Mouse (Mus musculus) liver, embryonic 11.5 days (tissue): ENCODE measurements around the gene Cdh26. TPM values are rescaled to one million over a fixed set of nuclear protein-coding genes. Genes with fewer than 3 reads are reported as not detected.
A peak's percentile ranks its signal among the peaks of the same experiment; 100 is the strongest.

ENCODE experiments used
- ATAC-seq: fragments of 200-750 bp; cut with Nextera tagmentation; replicated peaks from 2 replicates; pipeline ENCODE4 v1.8.0; 2017; ENCODE audit warnings: moderate number of reproducible peaks, mild to moderate bottlenecking, moderate TSS enrichment, moderate library complexity; ENCODE audit not compliant: low FRiP score
- DNase-seq: peaks from one replicate; pipeline ENCODE4 v3.0.0-alpha.2; 2017; ENCODE audit warnings: low spot score
- H3K27ac ChIP-seq: fragments of 300-500 bp; sonication (generic); 2 replicates; pipeline ENCODE4 v1.5.1; 2014; ENCODE audit warnings: mild to moderate bottlenecking, low read depth, low read length, control low read depth
- H3K27me3 ChIP-seq: fragments of 300-500 bp; sonication (generic); replicated peaks from 2 replicates; pipeline ENCODE4 v1.6.1; 2014; ENCODE audit warnings: low read length, mixed read lengths; ENCODE audit not compliant: control insufficient read depth, insufficient read depth
- H3K36me3 ChIP-seq: fragments of 300-500 bp; sonication (generic); 2 replicates; pipeline ENCODE4 v1.6.1; 2014; ENCODE audit warnings: mild to moderate bottlenecking, low read length, moderate library complexity, mixed read lengths; ENCODE audit not compliant: control insufficient read depth, insufficient read depth
- H3K4me1 ChIP-seq: fragments of 300-500 bp; sonication (generic); replicated peaks from 2 replicates; pipeline ENCODE4 v1.6.1; 2014; ENCODE audit warnings: low read length, mixed read lengths; ENCODE audit not compliant: control insufficient read depth, insufficient read depth
- H3K4me2 ChIP-seq: fragments of 300-500 bp; sonication (generic); 2 replicates; pipeline ENCODE4 v1.6.1; 2014; ENCODE audit warnings: mild to moderate bottlenecking, control low read depth, moderate library complexity
- H3K4me3 ChIP-seq: fragments of 300-500 bp; sonication (generic); 2 replicates; pipeline ENCODE4 v1.5.1; 2014; ENCODE audit warnings: low read depth, low read length, control low read depth
- H3K9ac ChIP-seq: fragments of 300-500 bp; sonication (generic); 2 replicates; pipeline ENCODE4 v1.6.1; 2014; ENCODE audit warnings: low read depth, low read length, control low read depth
- H3K9me3 ChIP-seq: fragments of 300-500 bp; sonication (generic); 2 replicates; pipeline ENCODE4 v1.6.1; 2016; ENCODE audit warnings: low read length, inconsistent platforms, mixed read lengths; ENCODE audit not compliant: control insufficient read depth
- WGBS: fragments of 180-500 bp; shearing (Covaris S2); extraction: QIAGEN DNeasy Blood & Tissue Kit; methylation state at CpG from one replicate; pipeline ENCODE4 v1.1.7; 2014; 5-methylcytosine and 5-hydroxymethylcytosine counted together
- polyA plus RNA-seq: library from polyadenylated mRNA; unstranded; fragments of >200 nt; fragmentation: Nextera tagmentation; extraction: Ambion mirVana; gene quantifications from 2 replicates; pipeline ENCODE4 v1.2.1, GENCODE M21; 2014

Gene Cdh26
- polyA plus RNA-seq, 1 experiment from 2014 or later: not detected

- Histone ChIP-seq H3K9ac (no peak overlapping the region), H3K4me1 (peaks cover 7% of the 10 kb centered on the region), H3K9me3 (no peaks in the 10 kb centered on the region), H3K4me3 (peak overlapping the region; percentile 68; the same call in 1 of the 2 replicates), H3K27ac (no peak overlapping the region), H3K27me3 (peaks cover 20% of the 10 kb centered on the region), H3K36me3 (peaks cover 4% of the 10 kb centered on the region; the same call in 1 of the 2 replicates), H3K4me2 (peak overlapping the region; percentile 93)
- WGBS: 44% methylated on average over 3 of the region's 3 CpGs
- ATAC-seq (no peak), DNase-seq (no peak)
Measured at GRCm38 (mm10) chr2:178415150-178415448, 15.2 kb upstream of the Cdh26 start.

GRCm38 (mm10) chr2:178416427-178416826 is 13.9 kb upstream of the Cdh26 start:
- Histone ChIP-seq H3K36me3 (peaks cover 4% of the 10 kb centered on the region; the same call in 1 of the 2 replicates), H3K4me1 (peaks cover 7% of the 10 kb centered on the region), H3K4me2 (peak overlapping the region; percentile 46), H3K27me3 (peaks cover 20% of the 10 kb centered on the region), H3K9me3 (no peaks in the 10 kb centered on the region), H3K9ac (no peak overlapping the region), H3K27ac (no peak overlapping the region; the same call in 1 of the 2 replicates), H3K4me3 (no peak overlapping the region)
- no peak for DNase-seq
- WGBS: 35% methylated on average over 13 of the region's 13 CpGs
- peak; percentile 53 for ATAC-seq

DNA sequence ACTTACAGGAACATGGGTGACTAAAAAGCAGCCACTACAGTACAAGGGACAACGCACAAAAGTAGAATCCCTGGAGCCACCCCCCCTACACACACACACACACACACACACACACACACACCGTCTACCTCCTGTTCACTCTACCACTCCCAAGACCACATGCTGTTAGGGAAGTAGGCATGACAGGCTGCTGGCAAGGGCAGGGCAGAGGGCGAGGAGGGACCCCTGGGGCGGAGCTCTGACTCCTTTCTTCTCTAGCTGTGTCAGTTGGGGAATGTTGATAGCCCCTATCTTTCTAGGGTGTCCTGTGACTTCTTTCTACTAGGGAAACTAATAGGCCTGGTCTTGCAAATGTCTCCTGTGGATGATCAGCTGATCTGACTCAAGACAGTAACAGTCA is 13.4 kb upstream of the Cdh26 start:
- peaks cover 7% of the 10 kb centered on the region for H3K4me1 ChIP-seq
- H3K9ac ChIP-seq: no peak overlapping the region
- no peaks in the 10 kb centered on the region for H3K9me3 ChIP-seq
- H3K4me3 ChIP-seq: no peak overlapping the region
- H3K36me3 ChIP-seq: peaks cover 4% of the 10 kb centered on the region; the same call in 1 of the 2 replicates
- WGBS: 56% methylated on average over 4 of the region's 4 CpGs
- H3K27me3 ChIP-seq: peaks cover 20% of the 10 kb centered on the region
- ATAC-seq (peak; percentile 44), DNase-seq (no peak)
- H3K27ac ChIP-seq: no peak overlapping the region
- H3K4me2 ChIP-seq: peak overlapping the region; percentile 46; the same call in 1 of the 2 replicates

DNA sequence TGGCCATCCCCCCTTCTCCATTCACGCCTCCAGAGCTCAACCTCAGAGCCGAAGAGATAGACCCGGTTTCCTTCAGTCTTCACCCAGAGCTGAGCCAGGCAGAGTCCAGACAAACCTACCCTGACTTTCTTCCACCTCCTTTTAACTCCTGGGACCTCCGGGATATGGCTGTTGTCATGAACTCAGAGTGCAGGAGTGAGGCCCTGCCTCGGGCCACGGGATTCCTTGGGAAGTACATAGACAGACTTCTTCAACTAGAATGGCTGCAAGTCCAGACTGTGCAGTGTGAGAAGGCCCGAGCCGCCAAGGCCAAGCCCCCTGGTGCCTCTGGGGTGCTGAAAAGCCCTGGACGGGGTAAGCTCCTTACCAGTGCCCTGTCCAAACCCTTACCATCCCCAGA is 9.8 kb upstream of the Cdh26 start:
- Histone ChIP-seq H3K27ac (no peak overlapping the region), H3K36me3 (peaks cover 4% of the 10 kb centered on the region; the same call in 1 of the 2 replicates), H3K9me3 (no peaks in the 10 kb centered on the region), H3K4me3 (no peak overlapping the region), H3K27me3 (no peaks in the 10 kb centered on the region), H3K4me2 (no peak overlapping the region), H3K9ac (no peak overlapping the region), H3K4me1 (peaks cover 7% of the 10 kb centered on the region)
- DNase-seq (no peak), ATAC-seq (no peak)
- WGBS: 85% methylated on average over 9 of the region's 9 CpGs

GRCm38 (mm10) chr2:178421603-178422002 is 8.7 kb upstream of the Cdh26 start:
- no peak for ATAC-seq
- 40% methylated on average over 6 of the region's 6 CpGs for WGBS

GRCm38 (mm10) chr2:178422186-178422585 is 8.1 kb upstream of the Cdh26 start:
- H3K27me3 ChIP-seq: no peaks in the 10 kb centered on the region
- whole genome bisulfite sequencing: 21% methylated on average over 3 of the region's 3 CpGs
- no peak overlapping the region for H3K4me3 ChIP-seq
- no peaks in the 10 kb centered on the region for H3K9me3 ChIP-seq
- H3K4me1 ChIP-seq: no peaks in the 10 kb centered on the region; the same call in 1 of the 2 replicates
- peaks cover 4% of the 10 kb centered on the region; the same call in 1 of the 2 replicates for H3K36me3 ChIP-seq
- ATAC-seq (no peak; the same call in 1 of the 2 replicates), DNase-seq (peak; percentile 30)
- H3K27ac ChIP-seq: 0 out of 2 replicates have a peak overlapping the region, but pooled peaks have one; percentile 38
- no peak overlapping the region for H3K4me2 ChIP-seq
- no peak overlapping the region for H3K9ac ChIP-seq

More at GRCm38 (mm10) chr2:178421603-178422002, 8.7 kb upstream of the Cdh26 start:
- no peak overlapping the region for H3K9ac ChIP-seq
- no peaks in the 10 kb centered on the region for H3K27me3 ChIP-seq
- no peaks in the 10 kb centered on the region for H3K9me3 ChIP-seq
- peak overlapping the region; percentile 27; the same call in 1 of the 2 replicates for H3K27ac ChIP-seq
- H3K4me1 ChIP-seq: no peaks in the 10 kb centered on the region; the same call in 1 of the 2 replicates
- peaks cover 4% of the 10 kb centered on the region; the same call in 1 of the 2 replicates for H3K36me3 ChIP-seq
- no peak overlapping the region for H3K4me3 ChIP-seq
- no peak for DNase-seq
- H3K4me2 ChIP-seq: no peak overlapping the region

DNA sequence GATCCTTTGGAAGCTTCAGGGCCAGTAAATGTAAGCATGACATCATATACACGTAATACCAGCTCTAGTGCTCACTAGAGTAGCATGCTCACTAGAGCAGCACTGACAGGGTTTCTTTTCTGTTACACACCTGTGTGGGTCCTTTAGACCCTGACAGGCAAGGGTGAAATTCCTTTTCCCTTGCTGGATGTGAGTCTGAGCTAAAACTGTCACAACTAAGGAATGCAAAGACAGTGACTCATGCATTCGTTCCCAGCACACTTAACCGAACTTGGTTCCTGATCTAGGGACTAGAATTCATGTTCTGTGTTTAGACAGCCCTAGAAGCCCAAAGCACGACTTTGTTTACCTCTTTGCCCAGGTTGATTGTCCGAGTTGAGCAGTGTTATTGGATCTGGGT is 7.1 kb upstream of the Cdh26 start:
- H3K27ac ChIP-seq: no peak overlapping the region
- no peak for ATAC-seq

GRCm38 (mm10) chr2:178426229-178426628 is 4.1 kb upstream of the Cdh26 start:
- H3K9ac ChIP-seq: no peak overlapping the region
- no peak overlapping the region for H3K4me3 ChIP-seq
- H3K9me3 ChIP-seq: no peaks in the 10 kb centered on the region
- no peaks in the 10 kb centered on the region for H3K27me3 ChIP-seq
- WGBS: 39% methylated on average over 4 of the region's 4 CpGs
- no peak overlapping the region for H3K27ac ChIP-seq
- H3K4me2 ChIP-seq: no peak overlapping the region
- no peak for ATAC-seq
- peak; percentile 28 for DNase-seq
- H3K4me1 ChIP-seq: no peaks in the 10 kb centered on the region
- H3K36me3 ChIP-seq: no peaks in the 10 kb centered on the region

More for the DNA sequence above, 7.1 kb upstream of the Cdh26 start:
- Histone ChIP-seq H3K9me3 (no peaks in the 10 kb centered on the region), H3K36me3 (no peaks in the 10 kb centered on the region; the same call in 1 of the 2 replicates), H3K9ac (no peak overlapping the region), H3K4me1 (no peaks in the 10 kb centered on the region), H3K27me3 (no peaks in the 10 kb centered on the region), H3K4me3 (no peak overlapping the region), H3K4me2 (no peak overlapping the region)
- peak; percentile 10 for DNase-seq
- 61% methylated on average over 5 of the region's 5 CpGs for WGBS

DNA sequence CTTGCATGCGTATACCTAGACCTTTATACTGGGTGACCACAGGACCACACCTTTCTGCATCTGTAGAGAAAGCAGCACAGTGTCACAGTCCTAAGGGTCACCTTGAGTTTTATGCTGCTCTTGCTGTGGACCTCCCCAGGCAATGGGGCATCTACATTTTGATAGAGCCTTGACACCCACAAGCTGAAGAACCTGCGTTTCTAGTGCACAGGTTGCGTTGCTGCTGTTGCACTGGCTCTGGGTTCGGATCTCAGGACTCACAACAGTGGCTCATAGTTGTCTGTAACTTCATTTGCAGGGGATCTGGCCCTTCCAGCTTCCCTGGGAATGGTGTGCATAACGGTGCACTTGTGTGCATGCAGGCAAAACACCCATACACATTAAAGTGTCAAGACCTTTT is 3.1 kb upstream of the Cdh26 start:
- Histone ChIP-seq H3K9ac (no peak overlapping the region), H3K36me3 (no peaks in the 10 kb centered on the region), H3K27me3 (no peaks in the 10 kb centered on the region), H3K27ac (no peak overlapping the region), H3K4me1 (no peaks in the 10 kb centered on the region), H3K4me3 (no peak overlapping the region), H3K4me2 (no peak overlapping the region), H3K9me3 (no peaks in the 10 kb centered on the region)
- 79% methylated on average over 5 of the region's 5 CpGs for WGBS
- DNase-seq: peak; percentile 6
- no peak for ATAC-seq
